Mouse (Mus musculus): ENCODE results near the gene Pnp. TPM values are rescaled to one million over a fixed set of nuclear protein-coding genes. Genes with fewer than 3 reads are reported as not detected.

Pnp gene
- total and polyA plus RNA-seq, 2 experiments from 2014 or later, result 20.5 to 22.3 TPM

GRCm38 (mm10) chr14:50981837-50982236 is 51.0 kb downstream of the Pnp start:
- Histone ChIP-seq H3K4me2 (ENCODE audit: low read depth, low read length) (no peak overlapping the region), H3K4me3 (ENCODE audit: low read depth, low read length) (no peak overlapping the region), H3K27me3 (ENCODE audit: control insufficient read depth, insufficient read depth, low read length) (no peaks in the 10 kb centered on the region), H3K9ac (replicated peaks; ENCODE audit: low read depth, low read length) (no peak overlapping the region), H3K9me3 (replicated peaks; ENCODE audit: control insufficient read depth, low read length) (no peaks in the 10 kb centered on the region), H3K4me1 (ENCODE audit: control insufficient read depth, insufficient read depth) (no peaks in the 10 kb centered on the region; the same call in 1 of the 2 replicates), H3K27ac (ENCODE audit: low read depth) (no peak overlapping the region), H3K36me3 (replicated peaks; ENCODE audit: control insufficient read depth, insufficient read depth, low read length) (no peaks in the 10 kb centered on the region)
- TF ChIP-seq EP300 (IDR thresholded peaks at IDR 0.05; ENCODE audit: low read depth) (no peak), CTCF (IDR thresholded peaks at IDR 0.05; ENCODE audit: low read depth) (no peak)
- ATAC-seq (ENCODE audit: insufficient read depth, low read depth), result no peak
- 53% methylated on average over 5 of the region's 5 CpGs for WGBS
- no peak for DNase-seq (ENCODE audit: low spot score)

- no peaks in the 10 kb centered on the region for H3K4me1 ChIP-seq (ENCODE audit: control insufficient read depth, insufficient read depth)
- H3K4me3 ChIP-seq (ENCODE audit: low read depth, low read length), result no peak overlapping the region
- DNase-seq (ENCODE audit: low spot score) (no peak), ATAC-seq (ENCODE audit: insufficient read depth, low read depth) (no peak)
- 70% methylated on average over 2 of the region's 2 CpGs for WGBS
- H3K27ac ChIP-seq (ENCODE audit: low read depth), result no peak overlapping the region
- no peaks in the 10 kb centered on the region for H3K36me3 ChIP-seq (replicated peaks; ENCODE audit: control insufficient read depth, insufficient read depth, low read length)
- H3K9ac ChIP-seq (replicated peaks; ENCODE audit: low read depth, low read length), result no peak overlapping the region
- no peaks in the 10 kb centered on the region for H3K9me3 ChIP-seq (replicated peaks; ENCODE audit: control insufficient read depth, low read length)
- TF ChIP-seq EP300 (IDR thresholded peaks at IDR 0.05; ENCODE audit: low read depth) (no peak), CTCF (IDR thresholded peaks at IDR 0.05; ENCODE audit: low read depth) (no peak)
- H3K4me2 ChIP-seq (ENCODE audit: low read depth, low read length), result no peak overlapping the region
- H3K27me3 ChIP-seq (ENCODE audit: control insufficient read depth, insufficient read depth, low read length), result no peaks in the 10 kb centered on the region
Measured at GRCm38 (mm10) chr14:50987668-50988067, 56.8 kb downstream of the Pnp start.

GRCm38 (mm10) chr14:50991037-50991436 is 60.2 kb downstream of the Pnp start:
- Histone ChIP-seq H3K4me3 (ENCODE audit: low read depth, low read length) (no peak overlapping the region), H3K9ac (replicated peaks; ENCODE audit: low read depth, low read length) (no peak overlapping the region), H3K4me2 (ENCODE audit: low read depth, low read length) (no peak overlapping the region), H3K27ac (ENCODE audit: low read depth) (no peak overlapping the region), H3K9me3 (replicated peaks; ENCODE audit: control insufficient read depth, low read length) (no peaks in the 10 kb centered on the region), H3K36me3 (replicated peaks; ENCODE audit: control insufficient read depth, insufficient read depth, low read length) (no peaks in the 10 kb centered on the region), H3K4me1 (ENCODE audit: control insufficient read depth, insufficient read depth) (no peaks in the 10 kb centered on the region), H3K27me3 (ENCODE audit: control insufficient read depth, insufficient read depth, low read length) (no peaks in the 10 kb centered on the region)
- WGBS, result 79% methylated on average over 3 of the region's 3 CpGs
- TF ChIP-seq CTCF (IDR thresholded peaks at IDR 0.05; ENCODE audit: low read depth), result no peak
- TF ChIP-seq EP300 (IDR thresholded peaks at IDR 0.05; ENCODE audit: low read depth), result no peak
- ATAC-seq (ENCODE audit: insufficient read depth, low read depth) (no peak), DNase-seq (ENCODE audit: low spot score) (no peak)

- no peaks in the 10 kb centered on the region for H3K4me1 ChIP-seq (ENCODE audit: control insufficient read depth, insufficient read depth)
- no peak overlapping the region for H3K9ac ChIP-seq (replicated peaks; ENCODE audit: low read depth, low read length)
- H3K9me3 ChIP-seq (replicated peaks; ENCODE audit: control insufficient read depth, low read length), result no peaks in the 10 kb centered on the region
- ATAC-seq (ENCODE audit: insufficient read depth, low read depth), result no peak
- no peak for TF ChIP-seq EP300 (IDR thresholded peaks at IDR 0.05; ENCODE audit: low read depth)
- no peaks in the 10 kb centered on the region for H3K36me3 ChIP-seq (replicated peaks; ENCODE audit: control insufficient read depth, insufficient read depth, low read length)
- 47% methylated on average over 3 of the region's 3 CpGs for WGBS
- DNase-seq (ENCODE audit: low spot score), result no peak
- H3K4me3 ChIP-seq (ENCODE audit: low read depth, low read length), result no peak overlapping the region
- H3K27me3 ChIP-seq (ENCODE audit: control insufficient read depth, insufficient read depth, low read length), result no peaks in the 10 kb centered on the region
- H3K4me2 ChIP-seq (ENCODE audit: low read depth, low read length), result no peak overlapping the region
- peak overlapping the region; percentile 62; the same call in 1 of the 2 replicates for H3K27ac ChIP-seq (ENCODE audit: low read depth)
Measured at GRCm38 (mm10) chr14:50997088-50997487, 66.2 kb downstream of the Pnp start.

- DNase-seq (ENCODE audit: low spot score) (peak; percentile 59), ATAC-seq (ENCODE audit: insufficient read depth, low read depth) (peak; percentile 68)
- H3K4me1 ChIP-seq (ENCODE audit: control insufficient read depth, insufficient read depth), result no peaks in the 10 kb centered on the region
- no peak overlapping the region for H3K9ac ChIP-seq (replicated peaks; ENCODE audit: low read depth, low read length)
- H3K27ac ChIP-seq (ENCODE audit: low read depth), result peak overlapping the region; percentile 62
- no peaks in the 10 kb centered on the region for H3K27me3 ChIP-seq (ENCODE audit: control insufficient read depth, insufficient read depth, low read length)
- H3K36me3 ChIP-seq (replicated peaks; ENCODE audit: control insufficient read depth, insufficient read depth, low read length), result no peaks in the 10 kb centered on the region
- no peak overlapping the region for H3K4me2 ChIP-seq (ENCODE audit: low read depth, low read length)
- H3K9me3 ChIP-seq (replicated peaks; ENCODE audit: control insufficient read depth, low read length), result no peaks in the 10 kb centered on the region
- no peak overlapping the region for H3K4me3 ChIP-seq (ENCODE audit: low read depth, low read length)
- TF ChIP-seq CTCF (IDR thresholded peaks at IDR 0.05; ENCODE audit: low read depth) (no peak), EP300 (IDR thresholded peaks at IDR 0.05; ENCODE audit: low read depth) (peak; percentile 83; the same call in 1 of the 2 replicates)
- 52% methylated on average over 2 of the region's 2 CpGs for WGBS
Measured at GRCm38 (mm10) chr14:50997999-50998666, 67.3 kb downstream of the Pnp start.

Data from heart, postnatal 0 days (tissue).